Mouse (Mus musculus): Measurements from ENCODE around the gene Cd99l2.
"Not testable (repeated sequence)": the region's sequence is repeated elsewhere in the genome, so short reads cannot be mapped to it uniquely, and the experiment has no call there.

The Cd99l2 gene

DNA sequence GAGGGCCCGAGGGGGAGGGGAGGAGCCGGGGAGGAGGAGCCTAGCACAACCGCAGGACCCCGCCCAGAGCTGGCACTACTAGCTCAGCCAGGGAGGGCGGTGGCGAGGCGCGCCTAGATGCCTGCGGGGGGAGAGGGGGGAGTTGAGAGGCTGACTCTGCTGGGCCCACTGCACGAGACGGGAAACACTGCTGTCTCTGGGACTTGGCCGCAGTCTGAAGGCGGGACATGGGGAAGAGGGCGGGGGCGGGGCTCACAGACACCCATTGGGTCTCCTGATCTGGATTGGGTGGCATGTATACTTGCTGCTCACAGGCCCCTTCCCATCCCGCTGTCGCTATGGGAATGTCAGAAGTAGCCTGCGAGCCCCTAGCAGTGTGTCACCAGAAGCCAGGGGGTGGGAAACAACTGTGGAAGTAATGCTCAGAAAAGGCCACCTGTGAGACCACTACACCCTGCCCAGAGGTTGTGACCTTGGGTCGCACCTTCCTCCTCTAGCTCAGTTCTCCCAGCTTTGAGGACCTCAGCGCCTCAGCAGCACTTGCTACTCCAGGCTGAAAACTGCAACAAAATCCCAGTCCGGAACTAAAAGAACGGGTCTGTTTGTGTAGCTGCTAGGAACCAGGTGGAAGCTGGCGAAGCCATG, at the start of gene Cd99l2:
Cd99l2 (minus strand) TSS at position 216 of the 645 bp plus-strand sequence.
- peak; percentile 91 for DNase-seq

DNA sequence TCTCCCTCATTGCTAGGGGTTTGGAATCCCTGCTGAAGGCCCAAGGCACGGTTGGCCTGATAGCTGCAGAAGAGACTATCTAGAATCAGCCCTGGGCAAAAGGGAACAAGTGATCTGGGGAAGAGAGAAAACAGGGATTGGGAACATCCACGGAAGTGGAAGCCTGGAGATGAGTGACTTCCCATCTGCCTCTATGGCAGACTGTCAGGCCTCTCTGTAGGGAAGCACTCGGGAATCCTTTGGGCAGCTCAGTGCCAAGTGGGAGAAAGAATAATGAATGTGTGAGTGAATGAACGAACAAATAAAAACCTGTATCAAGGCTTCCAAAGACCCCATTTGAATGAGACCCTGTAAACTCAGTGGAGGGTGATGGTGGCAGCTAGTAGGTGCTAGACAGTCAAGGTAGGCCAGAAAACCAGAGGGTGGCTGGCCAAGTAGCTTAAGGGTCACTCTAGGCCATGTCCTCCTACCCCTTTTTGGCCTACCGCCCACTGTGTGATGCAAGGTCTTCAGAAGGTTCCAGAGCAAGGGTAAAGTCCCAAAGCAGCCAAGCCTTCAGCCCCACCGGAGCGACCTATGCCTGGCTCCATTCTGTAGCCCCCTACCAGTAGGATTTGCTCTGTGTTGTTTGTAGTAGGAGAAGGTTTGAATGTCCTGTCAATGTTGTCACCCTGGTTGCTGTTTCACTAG, 48.3 kb upstream of the Cd99l2 start:
- peak; percentile 55 for DNase-seq

DNA sequence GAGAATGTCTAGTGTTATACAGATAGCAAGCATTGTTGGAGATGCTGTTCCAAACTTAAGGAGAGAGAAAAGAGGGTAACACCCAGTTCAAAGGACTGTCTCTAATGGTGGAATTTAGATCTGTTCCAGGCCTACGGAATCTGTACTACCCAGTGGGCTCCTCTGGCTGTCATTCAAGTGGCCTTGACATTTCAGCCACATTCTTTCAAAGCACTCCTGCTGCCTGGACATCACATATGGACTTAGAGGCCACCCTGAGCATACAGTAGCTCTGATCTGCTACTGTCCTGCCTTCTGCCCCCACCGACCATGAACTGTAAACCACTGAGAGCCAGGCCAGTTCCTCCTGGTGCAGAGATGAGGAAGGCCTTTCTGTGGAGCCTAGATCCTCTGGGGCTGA, 45.1 kb upstream of the Cd99l2 start:
- no peak for DNase-seq

DNA sequence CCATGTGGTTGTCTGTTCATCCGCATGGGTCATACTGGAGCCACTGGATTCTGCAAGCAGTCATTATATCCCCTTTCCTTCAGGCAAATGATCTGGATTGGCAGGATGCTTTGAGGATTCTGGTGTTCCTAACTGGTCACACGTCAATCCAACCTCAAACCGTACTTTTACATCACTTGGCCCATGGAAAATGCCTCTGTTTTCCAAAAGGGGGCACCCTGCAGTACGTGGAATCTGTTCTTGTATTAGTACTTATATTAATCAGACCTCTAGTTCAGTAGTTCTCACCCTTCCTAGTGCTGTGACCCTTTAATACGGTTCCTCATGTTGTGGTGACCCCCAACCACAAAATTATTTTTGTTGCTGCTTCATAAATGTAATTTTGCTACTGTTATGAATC, 41.5 kb upstream of the Cd99l2 start:
- no peak for DNase-seq

DNA sequence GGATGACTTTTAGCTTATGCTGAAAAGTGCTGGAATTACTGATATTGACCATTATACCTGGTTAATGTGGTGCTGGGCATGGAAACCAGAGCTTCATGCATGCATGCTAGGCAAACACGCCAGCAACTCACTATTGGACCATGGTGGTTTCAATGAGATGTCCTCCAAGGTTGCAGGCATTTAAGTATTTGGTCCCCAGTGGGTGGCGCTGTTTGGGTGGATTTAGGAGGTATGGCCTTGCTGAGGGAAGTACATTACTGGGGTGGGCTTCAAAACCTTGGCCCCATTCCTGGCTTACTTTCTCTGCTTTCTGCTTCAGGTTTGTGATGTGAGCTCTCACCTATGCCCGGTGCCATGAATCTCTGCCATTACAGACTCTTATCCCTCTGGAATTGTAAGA, 40.0 kb upstream of the Cd99l2 start:
- DNase-seq = peak; percentile 6

DNA sequence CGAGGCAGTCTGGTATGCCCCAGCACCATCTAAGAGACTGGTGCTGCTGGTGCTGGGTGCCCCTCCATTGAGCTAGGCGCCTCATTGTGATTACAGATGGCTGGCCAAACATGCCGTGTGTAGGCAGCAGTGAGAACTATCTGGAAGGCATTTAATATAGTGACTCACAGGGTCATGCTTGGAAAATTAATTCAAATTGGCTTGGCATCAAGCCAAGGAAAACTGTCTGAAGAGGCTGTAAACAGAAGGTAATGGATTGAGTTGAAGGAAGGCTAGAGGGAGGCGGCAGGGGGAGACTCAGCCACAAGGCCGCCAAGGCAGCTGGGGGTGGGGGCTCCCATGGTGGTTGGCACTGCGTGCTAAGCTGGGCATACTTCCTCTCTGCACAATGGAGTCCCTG, 36.0 kb upstream of the Cd99l2 start:
- peak; percentile 34 for DNase-seq

DNA sequence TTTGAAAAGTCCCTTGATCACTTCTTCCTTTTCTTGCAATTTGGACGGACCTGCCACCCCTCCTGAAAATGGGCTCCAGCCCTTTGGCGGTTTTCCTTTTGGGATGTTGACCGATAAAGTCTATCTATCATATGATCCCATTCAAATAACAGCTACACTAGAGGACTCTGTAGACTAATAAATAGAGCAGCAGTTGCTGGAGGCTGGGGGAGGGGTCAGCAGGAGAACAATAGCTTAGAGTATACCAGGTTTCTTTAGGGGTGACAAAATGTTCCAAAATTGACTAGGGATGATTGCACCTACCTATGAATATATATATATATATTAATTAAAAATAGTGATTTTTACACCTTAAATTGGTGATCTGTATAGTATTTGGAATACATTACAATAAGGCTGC, 35.5 kb upstream of the Cd99l2 start:
- DNase-seq = no peak

DNA sequence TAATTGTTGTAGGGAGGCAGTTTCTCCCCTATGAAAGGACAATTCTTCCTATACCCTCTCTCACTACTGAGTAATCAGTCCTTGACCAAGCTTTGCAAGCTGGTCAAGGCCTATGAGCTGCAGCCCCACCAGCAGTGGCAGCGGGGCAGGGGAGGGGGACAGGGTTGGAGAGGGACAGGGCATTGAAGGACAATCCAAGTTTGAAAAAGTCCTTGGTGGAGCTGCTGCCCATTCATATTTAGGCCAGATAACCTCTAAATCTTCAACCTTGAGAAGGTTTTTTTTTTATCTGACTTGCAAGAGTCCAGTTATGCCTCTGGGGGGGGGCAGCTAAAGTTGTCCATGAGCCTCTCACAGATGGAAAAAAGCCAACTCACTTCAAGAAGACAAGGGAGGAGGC, 34.8 kb upstream of the Cd99l2 start:
- no peak for DNase-seq

DNA sequence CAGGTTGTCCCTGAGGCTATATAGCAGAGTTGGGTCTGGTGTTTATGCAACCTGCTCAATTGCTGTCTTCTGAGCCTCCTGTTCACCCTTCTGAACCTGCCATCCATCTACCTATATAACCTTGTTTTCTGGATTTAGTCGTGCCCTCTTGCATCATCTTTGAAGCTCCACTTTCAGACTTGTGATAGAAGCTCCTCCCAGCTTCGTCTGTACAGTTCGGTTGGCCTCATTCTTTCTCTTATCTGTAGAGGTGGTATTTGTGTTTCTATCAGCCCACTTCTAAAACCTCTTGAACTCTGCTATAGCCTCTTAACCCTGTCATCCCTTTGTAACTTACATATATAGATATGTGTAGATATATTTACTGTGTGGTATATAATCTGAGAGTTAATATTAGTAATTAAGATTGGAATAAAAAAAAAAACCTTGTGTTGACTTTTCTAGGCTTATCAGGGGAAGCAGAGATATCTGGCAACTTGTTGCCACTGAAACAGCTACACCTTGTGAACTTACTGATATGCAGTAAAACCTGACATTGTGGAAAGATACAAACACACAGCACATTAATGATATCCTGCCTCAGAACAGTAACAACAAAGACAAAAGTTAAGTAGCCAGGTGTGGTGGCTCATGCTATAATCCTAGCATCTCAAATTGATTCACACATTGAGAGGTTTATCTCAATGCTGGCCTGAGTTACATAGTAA, 33.1 kb upstream of the Cd99l2 start:
- DNase-seq = no peak

DNA sequence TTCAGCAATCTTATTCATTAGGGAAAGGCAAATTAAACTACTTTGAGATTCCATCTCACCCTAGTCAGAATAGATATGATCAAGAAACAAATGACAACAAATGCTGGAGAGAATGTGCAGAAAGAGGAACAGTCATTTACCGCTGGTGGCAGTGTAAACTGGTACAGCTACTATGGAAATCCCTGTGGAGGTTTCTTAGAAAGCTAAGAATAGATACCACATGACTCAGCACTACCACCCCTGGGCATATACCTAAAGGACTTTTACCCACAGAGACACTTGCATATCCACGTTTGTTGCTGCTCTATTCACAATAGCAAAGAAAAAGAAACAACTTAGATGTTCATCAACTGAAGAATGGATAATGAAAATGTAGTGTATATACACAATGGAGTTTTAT, 31.7 kb upstream of the Cd99l2 start:
- no peak for DNase-seq

DNA sequence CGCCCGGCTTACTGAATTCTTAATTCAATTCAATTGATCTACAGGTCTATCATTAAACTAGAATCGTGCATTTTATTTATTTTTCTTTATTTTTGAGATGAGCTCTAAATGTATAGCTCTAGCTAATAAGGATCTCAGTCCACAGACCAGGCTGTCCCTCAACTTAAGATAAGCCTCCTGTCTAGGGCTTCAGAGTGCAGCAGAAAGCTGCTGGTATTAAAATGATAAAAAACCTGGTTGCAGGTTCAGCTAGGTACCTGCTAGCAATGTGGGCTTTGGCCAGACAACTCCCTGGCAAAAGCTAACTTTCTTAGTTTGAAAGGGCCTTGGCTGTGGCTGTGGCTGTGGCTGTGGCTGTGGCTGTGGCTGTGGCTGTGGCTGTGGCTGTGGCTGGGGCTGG, 30.2 kb upstream of the Cd99l2 start:
- no peak for DNase-seq

DNA sequence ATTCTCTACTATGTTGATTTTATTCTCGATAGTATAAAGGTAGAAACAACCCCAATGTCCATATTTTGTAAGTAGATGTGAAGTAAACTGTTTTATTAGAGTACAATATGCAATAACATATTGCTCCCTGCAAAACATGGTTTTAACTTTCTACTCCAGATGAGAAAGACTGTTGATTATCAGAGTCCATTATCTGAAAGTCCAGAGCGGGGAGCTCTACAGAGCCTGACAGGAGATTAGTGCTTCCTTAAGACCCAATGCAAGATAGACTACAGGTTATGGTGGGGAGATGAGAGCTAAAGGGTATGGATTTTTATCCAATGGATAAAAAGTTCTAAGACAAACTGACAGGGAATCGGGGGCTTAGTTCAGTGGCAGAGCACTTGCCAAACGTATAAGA, 26.6 kb upstream of the Cd99l2 start:
- no peak for DNase-seq

DNA sequence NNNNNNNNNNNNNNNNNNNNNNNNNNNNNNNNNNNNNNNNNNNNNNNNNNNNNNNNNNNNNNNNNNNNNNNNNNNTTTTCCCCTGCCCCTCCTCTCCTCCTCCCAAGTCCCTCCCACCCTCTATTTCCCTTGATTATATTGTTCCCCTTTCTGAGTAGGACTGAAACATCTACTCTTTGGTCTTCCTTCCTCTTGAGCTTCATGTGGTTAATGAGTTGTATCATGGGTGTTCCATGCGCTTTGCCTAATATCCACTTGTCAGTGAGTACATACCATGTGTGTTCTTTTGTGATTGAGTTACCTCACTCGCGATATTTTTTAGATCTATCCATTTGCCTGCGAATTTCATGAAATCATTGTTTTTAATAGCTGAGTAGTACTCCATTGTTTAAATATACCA, 13.9 kb upstream of the Cd99l2 start:
- not testable (repeated sequence) for DNase-seq

DNA sequence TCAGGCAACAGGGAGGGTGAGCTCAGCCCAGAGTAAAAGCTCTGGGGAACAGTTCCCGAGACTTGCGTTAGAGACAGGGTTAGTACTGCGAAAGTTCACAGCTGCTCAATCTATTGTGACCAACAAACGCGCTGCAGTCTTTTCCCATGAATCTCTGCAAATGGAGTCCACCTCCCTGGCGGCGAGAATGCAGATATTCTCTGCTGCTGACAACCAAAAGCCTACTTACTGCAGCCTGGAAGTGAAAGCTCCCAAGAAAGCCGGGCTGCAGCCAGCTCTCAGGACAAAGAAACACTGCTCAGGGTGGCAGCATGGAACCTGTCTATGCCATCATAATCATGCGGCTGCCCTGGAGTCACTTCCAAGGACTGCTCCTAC, 619 bp upstream of the Cd99l2 start:
- DNase-seq = peak; percentile 46

DNA sequence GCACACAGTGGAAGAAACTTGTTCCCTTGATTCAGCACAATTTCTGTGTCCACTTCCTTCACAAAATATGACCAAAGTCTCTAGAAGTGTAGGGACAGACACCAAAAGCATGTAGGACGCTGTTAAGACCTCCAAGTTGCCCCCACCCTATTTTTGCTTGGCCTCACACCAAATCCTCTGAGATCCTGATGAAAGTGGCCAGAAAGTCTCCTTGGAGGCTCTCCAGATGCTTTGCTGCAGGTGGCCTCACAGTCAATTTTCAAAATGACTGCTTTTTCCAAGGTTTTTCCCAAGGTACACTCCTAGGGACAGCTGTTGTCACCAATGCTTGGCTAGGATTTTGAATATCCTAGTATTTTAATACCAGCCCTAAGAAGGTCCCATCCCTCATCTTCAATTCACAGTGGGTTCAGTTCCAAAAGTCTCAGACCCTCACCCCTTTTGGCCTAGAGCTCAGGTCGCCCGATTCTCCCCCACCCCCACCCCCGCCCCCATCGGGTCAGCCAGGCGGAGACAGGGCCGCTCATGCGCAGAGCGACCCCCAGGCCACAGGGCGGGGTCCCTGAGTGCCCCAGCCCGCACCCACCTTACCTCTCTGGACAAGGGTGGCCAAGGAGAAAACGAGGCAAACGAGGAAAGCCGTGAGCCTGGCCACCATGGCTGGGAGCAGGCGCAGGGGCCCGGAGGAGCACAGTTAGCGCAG, 567 bp downstream of the Cd99l2 start:
- peak; percentile 6 for DNase-seq

DNA sequence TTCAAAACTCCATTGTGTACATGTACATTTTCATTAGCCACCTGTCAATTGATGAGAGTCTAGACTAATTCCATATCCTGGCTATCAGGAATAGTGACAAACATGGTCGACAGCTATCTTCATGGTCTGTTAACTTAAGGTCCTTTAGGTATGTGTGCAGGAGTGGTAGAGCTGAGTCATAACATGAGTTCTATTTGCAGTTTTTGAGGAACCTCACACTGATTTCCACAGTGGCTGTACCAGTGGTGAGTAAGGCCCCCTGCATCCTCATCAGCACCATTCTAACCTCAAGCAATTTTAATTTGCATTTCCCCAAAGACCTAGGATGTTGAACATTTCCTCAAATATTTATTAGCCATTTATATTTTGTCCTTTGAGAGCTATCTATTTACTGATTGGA, 3.3 kb downstream of the Cd99l2 start:
- DNase-seq = no peak

DNA sequence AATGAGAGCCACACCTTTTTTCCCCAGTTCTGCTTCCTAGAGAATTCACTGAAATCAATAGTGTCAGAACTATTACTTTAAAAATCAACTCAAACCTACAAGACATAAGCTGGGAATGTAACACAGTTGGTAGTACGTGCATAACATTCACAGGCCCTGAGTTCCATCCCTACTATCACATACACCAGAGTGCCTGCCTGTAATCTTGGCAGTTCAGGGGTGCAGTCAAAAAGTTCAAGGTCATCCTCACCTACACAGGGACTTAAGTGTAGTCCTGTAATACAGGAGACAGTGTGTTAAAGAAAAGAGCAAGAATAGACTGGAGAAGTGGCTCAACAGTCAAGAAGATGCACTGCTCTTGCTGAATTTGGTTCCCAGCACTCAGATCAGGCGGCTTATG, 10.4 kb downstream of the Cd99l2 start:
- no peak for DNase-seq

DNA sequence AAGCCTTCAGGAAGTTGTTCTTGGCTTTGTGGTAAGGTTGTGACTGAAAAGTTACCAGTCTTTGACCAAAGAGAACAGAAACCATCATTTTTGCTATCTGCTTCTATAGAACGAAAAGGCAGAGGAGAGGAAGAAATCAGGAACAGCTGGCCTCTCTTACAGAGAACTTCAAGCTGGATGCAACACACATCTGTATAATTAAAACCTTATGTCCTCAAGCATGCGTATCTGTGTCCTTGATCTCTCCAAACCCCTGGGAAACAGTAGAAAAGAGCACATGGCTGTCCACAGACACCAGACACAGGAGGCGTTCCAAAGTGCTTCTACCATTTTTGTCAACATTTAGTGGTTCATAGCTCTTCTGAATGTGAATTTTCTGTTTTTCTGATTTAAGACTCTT, 16.7 kb downstream of the Cd99l2 start:
- DNase-seq = no peak

DNA sequence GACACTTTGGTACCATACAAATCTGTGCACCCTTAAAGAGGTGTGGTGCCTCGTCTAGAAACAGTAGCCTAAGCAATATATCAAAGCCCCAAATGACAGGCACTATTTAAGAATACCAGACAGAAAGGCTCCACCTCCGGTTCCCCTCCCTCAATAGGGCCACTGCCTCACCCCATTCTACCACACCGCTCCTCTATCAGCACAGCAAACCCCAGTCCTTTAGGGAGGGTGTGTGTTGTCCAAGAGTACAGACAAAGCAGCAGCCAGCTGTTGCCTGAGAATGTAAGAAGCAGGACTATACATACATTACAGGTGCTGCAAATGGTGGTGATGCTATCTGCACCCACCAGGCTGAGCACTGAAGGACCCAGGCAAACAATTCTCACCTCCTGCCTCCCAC, 17.2 kb downstream of the Cd99l2 start:
- no peak for DNase-seq

DNA sequence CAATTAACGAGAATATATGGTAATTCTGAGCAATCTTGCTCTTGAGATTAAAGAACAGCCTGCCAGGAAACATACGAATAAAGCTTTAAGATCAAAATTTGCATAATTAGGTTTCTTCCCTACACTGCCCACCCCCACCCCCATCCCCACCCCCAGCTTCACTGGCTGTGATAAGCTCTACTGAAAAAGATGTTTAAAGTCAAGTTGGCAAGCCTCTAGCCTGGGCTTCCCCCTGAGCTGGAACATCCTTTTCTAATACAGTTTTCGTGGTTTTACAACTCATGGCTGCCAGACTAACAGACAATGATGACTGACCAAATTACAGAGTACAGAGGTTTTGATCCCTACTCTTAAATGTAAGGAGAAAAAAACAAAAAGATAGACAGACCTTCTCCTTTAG, 17.6 kb downstream of the Cd99l2 start:
- no peak for DNase-seq

DNA sequence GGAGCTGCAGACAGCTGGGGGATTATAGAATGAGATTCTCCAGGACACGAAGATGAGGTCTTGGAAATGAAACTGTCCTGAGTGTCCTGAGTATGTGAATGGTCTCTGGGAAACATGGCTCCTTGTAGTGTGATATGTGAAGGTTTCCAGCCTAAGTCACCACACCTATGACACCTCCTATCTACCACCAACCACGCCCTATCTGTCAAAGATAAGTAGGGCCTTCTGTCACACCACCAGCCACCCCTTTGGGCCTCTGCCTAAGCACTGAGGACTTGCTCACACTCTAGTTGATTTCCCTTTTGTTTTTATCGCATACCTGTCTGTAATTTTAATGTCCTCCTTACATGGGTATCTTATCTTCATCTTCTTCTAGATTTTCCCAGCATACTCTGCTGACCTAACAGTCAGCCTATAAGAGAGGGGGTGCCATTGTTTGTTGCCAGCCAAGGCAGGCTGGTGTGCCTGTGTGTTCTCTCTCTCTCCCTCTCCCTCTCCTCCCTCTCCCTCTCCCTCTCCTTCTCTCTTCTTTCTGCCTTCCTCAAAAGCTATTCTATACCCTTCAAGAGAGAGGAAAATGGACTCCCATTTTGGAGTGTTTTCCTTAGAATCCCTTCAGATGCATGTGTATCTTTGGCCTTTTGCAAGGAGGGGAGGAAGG, 18.2 kb downstream of the Cd99l2 start:
- no peak for DNase-seq

DNA sequence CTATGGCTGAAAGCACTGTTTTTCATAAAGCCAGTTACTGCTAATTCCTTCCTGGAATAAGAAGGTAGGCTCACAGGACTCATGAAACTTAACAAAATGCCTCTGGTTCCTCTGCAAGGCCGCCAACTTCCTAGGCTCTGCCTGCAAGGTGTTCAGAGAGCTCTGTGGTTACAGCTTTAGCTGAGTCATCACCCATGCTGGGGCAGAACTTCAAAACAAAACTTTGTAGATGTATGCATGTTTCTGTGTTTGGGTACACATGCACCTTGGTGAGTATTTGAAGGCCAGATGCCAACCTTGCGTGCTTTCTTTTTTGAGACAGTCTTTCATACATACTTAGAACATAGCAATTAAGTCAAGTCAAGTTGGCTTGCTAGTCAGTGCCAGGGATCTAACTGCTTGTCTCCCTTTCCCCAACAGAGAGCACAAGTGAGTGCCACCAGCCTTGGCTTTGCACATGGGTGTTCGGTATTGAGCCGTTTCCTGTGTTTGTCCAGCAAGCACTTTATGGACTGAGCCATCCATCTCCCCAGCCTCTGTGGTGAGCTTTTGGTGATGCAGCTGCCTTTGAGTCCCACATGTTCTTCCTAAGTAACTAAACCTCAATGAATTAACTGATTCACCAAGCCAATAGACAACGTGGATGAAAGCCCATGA, 23.9 kb downstream of the Cd99l2 start:
- DNase-seq = no peak

DNA sequence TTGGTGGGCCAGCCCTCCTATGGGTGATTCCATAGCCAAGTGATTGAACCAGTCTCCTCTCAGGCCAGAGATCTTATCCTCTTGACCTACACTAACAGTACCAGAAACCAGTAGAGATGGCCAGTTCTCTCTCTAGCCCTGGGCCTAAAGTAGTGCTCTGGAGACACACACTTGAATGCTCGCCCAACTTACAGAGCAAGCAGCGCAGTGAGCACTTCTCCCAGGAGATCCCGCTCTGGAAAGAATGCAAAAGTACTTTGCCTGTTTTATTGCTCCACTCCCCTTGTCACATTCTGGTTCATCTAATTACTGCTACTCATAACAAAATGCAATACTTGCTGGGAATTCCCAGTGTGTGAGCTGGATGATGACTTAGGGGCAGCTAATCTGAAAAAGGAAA, 25.2 kb downstream of the Cd99l2 start:
- no peak for DNase-seq
